Mouse (Mus musculus): Measurements from ENCODE around the gene Cfap77.

Gene Cfap77

DNA sequence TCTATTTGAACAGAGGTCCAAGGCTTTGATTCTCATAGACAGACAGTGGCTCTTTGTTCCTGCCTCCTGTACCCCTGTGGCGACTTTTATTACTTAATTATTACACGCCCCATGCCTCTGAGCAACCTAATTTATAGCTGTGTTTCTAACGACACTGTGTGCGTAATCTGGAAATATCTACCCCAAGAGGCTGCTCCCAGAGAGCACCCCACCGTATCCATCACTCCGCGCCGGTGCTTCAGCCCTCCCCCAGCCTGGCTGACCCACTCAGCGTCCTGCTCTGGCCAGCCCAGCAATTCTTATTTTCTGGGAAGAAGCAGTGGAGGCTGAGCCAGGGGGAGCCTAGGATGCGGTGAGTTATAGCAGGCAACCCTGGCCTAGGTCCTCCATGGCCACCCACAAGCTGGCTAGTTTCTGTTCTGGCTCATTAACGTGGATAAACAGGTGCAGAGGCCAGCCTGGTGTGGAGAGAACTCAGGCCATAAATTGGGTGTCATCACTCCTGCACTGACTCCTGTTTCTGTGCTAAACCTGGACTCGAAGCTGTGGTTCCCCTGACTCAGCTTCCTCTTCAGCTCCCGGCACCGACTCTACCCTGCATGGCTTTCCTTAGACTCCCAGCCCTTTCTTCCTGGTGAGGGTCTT, 88.6 kb downstream of the Cfap77 start:
- in situ Hi-C loops (cut with MboI; ENCODE audit: low pct_unique_long_range_greater_than_20kb in 1 of 2, low sequenced_read_pairs in 2 of 2, unreplicated experiment in 1 of 2): no loop called here

DNA sequence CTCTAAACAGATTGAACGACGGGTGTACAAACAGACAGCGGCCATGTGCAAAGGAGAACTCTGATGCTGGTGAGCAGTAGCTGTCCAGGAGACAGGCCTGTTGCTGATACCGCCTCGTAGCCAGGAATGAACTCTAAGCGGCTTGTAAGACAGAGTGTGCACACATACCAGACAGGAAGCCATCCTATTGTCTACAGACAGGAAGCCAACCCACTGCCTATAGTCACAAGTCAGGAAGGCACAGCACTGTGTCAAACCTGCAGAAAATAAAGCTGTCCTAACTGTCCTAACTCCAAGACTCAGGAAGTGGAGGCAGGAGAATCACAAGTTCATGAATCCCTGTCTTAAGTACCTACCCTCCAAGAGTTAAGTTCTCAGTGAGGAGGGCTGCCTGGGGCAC, 91.3 kb downstream of the Cfap77 start:
- in situ Hi-C loops (cut with MboI; ENCODE audit: low pct_unique_long_range_greater_than_20kb in 1 of 2, low sequenced_read_pairs in 2 of 2, unreplicated experiment in 1 of 2): no loop called here

DNA sequence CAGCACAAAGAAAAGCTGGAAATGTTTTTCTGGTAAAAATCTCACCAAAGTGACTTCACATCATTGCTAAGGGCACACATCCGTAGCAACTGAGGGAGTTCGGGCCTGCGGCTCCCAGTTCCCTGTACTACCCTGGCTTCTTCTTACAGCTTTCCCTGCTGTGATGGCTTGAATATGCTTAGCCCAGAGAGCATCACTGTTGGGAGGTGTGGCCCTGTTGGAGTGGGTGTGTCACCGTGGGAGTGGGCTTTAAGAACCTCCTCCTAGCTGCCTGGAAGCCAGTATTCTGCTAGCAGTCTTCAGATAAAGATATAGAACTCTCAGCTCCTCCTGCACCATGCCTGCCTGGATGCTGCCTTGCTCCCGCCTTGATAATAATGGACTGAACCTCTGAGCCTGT, 93.2 kb downstream of the Cfap77 start:
- in situ Hi-C loops (cut with MboI; ENCODE audit: low pct_unique_long_range_greater_than_20kb in 1 of 2, low sequenced_read_pairs in 2 of 2, unreplicated experiment in 1 of 2): no loop called here

DNA sequence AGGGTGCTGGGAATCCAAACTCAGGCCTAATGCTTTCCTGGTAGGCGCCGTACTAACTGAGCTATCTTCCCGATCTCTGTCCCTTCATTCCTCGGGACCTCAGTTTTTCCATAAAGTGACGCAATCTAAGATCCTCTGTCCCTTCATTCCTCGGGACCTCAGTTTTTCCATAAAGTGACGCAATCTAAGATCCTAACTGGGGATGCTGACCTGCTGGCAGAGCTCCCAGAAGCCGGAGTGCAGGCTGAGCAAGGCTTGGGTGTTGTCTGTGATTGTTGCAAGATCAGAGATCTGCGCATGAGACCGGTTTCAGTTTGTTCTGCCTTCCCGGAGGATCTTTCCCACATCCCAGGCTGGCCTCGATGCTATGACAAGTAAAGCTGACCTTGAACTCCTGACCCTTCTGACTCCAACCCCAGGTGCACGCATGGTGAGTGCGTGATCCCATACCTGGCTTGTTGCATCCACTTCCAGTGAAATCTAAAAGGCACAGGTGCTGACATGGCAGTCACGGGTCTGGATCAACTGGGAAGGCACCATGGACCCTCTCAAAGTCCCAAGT, 93.8 kb downstream of the Cfap77 start:
- in situ Hi-C loops (cut with MboI; ENCODE audit: low pct_unique_long_range_greater_than_20kb in 1 of 2, low sequenced_read_pairs in 2 of 2, unreplicated experiment in 1 of 2): no loop called here

DNA sequence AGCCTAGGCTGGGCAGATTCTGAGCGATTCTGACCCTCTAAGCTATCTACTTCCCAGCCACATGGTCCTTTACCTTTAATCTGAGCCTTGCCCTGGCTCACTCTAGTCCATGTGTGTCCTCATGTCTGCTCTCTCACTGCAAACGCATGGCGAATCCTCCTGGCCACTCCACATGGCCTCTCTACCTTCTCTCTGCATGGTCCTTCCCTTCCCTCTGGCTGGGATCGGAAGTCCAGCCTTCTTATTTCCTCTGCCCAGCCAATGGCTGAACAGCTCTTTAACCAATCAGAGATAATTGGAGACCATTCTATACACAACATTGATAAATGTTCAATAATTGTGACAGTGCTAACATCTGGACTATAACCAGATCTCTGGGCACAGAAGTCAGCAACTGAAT, 98.0 kb downstream of the Cfap77 start:
- in situ Hi-C loops (cut with MboI; ENCODE audit: low pct_unique_long_range_greater_than_20kb in 1 of 2, low sequenced_read_pairs in 2 of 2, unreplicated experiment in 1 of 2): no loop called here

DNA sequence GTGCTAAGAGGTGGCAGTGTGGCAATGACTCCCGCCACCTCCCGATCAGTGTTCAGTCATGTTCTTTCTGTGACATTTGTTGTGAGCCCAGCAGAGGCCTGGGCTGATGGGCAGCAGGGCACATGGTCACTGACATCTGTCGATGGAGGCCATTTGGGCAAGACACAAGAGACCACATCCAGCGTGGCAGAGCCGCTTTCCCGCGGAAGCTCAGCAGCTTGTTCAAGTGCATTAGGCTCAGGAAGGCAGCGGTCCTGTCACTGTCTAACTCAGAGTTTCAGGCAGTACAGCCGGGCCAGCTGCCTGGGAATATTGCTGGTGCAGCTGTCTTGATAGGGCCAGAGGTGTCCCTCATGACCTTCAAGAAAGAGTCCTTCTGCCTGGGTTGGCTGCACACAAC, 100.3 kb downstream of the Cfap77 start:
- in situ Hi-C loops (cut with MboI; ENCODE audit: low pct_unique_long_range_greater_than_20kb in 1 of 2, low sequenced_read_pairs in 2 of 2, unreplicated experiment in 1 of 2): no loop called here

DNA sequence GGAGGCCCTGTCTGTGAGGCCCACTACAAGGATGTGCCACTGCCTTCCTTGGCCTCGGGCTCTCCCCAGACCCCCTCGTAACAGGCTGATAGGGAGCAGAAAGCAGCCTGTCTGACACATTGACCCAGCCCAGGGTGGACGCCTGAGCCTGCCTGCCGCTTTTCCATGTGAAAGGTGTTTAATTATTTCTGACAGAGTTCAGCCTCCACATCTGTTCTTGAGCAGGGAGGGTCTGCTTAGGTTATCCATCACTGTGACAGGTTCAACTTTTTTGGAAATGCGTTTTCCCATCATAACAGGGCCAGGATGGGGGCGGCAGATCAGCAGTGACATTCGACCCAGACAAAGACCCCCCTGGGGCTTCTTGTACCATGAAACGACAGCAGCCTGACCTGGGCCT, 101.9 kb downstream of the Cfap77 start:
- in situ Hi-C loops (cut with MboI; ENCODE audit: low pct_unique_long_range_greater_than_20kb in 1 of 2, low sequenced_read_pairs in 2 of 2, unreplicated experiment in 1 of 2): no loop called here

DNA sequence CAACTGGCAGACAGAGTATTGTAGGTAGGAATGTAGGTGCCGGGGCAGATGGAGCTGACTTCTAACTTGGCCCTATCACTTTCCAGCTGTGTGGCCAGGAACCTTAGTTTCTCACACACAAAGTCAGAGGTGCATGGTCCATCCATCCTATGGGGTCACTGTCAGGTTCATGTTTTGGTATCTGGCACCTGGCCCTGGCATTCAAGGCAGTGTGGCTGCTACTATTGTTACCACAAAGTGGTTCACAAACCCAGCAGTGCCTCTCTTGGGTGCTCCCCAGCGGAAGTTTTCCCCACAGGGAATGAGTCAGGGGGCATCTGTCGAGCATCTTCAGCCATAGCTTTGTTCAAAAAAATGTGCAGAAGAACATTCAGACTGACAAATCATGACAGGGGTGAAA, 108.6 kb downstream of the Cfap77 start:
- in situ Hi-C loops (cut with MboI; ENCODE audit: low pct_unique_long_range_greater_than_20kb in 1 of 2, low sequenced_read_pairs in 2 of 2, unreplicated experiment in 1 of 2): no loop called here

DNA sequence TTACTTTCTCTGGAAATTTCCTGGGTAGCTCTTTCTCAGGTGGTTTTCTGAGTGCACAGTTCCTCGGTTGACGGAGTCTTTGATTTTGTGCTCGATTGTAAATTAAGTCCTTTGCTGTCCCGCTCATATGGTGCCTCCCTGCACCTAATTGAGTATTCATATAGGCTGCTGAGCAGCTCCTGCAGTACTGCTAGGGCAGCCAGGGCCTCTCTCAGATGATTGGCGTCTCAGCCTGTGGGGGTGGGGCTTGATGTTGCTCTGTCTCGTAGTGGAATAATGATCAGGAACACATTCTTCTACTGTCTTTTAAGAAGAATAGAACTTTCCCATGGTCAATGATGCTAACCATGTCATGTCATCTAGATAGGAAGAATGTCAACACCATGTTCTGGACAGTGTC, 109.5 kb downstream of the Cfap77 start:
- in situ Hi-C loops (cut with MboI; ENCODE audit: low pct_unique_long_range_greater_than_20kb in 1 of 2, low sequenced_read_pairs in 2 of 2, unreplicated experiment in 1 of 2): no loop called here

DNA sequence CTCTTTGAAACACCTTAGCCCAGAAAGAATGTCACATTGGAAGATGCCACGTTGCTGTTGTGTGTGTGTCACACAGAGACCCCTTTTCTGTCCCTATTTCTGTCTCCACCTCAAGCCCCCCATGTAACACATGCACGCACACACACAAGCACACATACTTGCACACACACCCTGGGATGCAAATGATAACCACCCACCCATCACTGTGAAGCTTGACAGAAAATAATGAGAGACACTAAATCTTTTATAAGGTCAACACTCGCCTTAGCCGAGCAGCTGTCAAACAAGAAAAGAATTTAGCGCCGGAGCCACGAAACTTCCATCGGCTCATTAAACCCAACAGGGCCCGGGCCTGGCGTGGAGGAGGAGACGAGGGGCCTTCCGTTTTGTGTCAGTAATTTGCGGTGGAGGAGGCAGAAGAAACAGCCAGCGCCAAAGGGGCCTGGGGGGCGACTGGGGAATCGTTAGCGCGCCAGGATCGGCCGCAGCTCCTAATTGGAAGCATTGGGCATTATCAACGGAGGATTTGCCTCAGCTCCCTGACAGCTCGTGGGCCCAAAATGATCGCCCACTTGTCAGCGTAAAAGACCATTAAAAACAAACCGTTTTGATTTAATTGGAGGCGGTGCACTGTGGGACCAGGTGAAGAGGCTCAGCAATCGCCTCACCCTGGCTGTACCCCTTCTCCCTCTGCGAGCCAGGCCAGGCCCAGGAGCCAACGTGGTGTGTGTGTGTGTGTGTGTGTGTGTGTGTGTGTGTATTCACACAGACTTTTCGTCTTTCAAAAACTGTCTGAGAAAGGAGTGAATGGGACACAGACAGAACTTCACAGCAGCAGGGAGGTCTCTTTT, 111.0 kb downstream of the Cfap77 start:
- in situ Hi-C loops (cut with MboI; ENCODE audit: low pct_unique_long_range_greater_than_20kb in 1 of 2, low sequenced_read_pairs in 2 of 2, unreplicated experiment in 1 of 2): no loop called here

DNA sequence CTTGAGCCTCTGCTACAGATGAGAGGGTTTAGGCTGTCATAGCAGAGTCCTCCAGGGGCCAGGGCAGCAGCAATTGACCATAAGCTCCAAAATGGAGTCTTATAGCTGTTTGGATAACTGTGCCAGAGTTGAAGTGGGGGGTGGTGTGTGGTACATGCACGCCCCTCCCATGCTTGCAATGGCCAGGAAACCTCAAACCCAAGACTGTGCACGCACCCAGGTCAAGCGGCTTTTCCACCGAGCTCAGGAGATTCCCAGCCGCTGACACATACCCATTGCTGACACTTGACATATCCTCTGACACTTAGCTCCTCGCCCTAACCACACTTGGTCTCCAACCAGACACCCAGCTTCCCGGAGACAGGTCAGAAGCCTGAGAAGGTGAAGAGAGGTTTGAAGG, 115.9 kb downstream of the Cfap77 start:
- in situ Hi-C loops (cut with MboI; ENCODE audit: low pct_unique_long_range_greater_than_20kb in 1 of 2, low sequenced_read_pairs in 2 of 2, unreplicated experiment in 1 of 2): no loop called here

DNA sequence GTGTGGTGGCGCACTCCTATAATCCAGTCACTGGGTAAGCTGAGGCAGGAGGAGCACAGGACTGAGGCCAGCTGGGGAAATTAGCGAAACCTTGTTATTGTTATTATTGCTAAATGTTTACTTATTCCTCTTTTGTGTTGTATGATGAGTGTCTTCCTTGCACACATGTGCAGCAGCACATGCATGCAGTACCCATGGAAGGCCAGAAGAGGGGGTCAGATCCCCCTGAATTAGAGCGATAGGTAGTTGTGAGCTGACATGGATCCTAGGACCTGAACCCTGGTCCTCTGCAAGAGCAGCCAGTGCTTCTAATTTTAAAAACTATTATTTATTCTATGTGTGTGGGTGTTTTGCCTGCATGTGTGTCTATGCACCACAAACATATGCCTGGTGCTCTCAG, 124.3 kb downstream of the Cfap77 start:
- in situ Hi-C loops (cut with MboI; ENCODE audit: low pct_unique_long_range_greater_than_20kb in 1 of 2, low sequenced_read_pairs in 2 of 2, unreplicated experiment in 1 of 2): loop anchor here (5.0 kb wide), 1 partner anchor 47 kb away; no protein-coding TSS in a partner anchor

DNA sequence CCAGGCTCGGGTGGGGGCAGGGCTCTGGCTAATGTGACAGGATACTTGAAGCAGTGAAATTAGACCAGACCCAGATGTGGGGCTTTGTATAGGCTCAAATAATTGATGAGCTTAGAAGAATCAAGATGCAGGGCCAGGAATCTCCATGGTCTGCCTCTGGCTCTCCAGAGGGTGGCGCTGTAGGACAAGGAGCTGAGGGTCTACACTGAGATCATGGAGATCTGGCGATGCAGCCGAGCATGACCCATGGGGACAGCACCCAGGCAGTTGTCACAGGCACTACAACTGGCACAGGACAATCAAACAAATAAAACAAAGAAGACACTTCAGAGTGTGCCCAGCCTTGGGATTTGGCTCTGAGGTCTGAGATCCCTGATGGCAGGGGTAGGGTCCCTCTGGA, 131.0 kb downstream of the Cfap77 start:
- in situ Hi-C loops (cut with MboI; ENCODE audit: low pct_unique_long_range_greater_than_20kb in 1 of 2, low sequenced_read_pairs in 2 of 2, unreplicated experiment in 1 of 2): loop anchor here (5.0 kb wide), 1 partner anchor 128 kb away; no protein-coding TSS in a partner anchor

DNA sequence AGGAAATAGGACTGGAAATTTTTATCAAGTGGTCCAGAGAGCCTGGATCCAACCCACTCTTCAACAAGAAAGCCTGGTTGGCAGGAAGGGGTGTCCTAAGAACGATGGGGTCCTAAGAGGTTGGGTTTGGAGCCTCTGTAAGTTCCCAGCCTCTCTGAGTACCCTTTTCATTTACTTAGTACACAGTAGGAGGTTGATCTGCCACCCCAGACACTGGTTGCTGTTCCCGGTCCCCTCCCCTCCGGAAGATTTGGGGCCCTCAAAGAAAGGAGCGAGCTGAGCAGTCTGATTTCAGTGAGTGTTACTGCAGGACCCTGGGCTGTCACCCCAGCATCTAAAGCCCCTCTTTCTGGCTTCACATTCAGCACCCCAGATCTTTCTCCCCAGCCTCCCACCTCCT, 135.9 kb downstream of the Cfap77 start:
- in situ Hi-C loops (cut with MboI; ENCODE audit: low pct_unique_long_range_greater_than_20kb in 1 of 2, low sequenced_read_pairs in 2 of 2, unreplicated experiment in 1 of 2): no loop called here

DNA sequence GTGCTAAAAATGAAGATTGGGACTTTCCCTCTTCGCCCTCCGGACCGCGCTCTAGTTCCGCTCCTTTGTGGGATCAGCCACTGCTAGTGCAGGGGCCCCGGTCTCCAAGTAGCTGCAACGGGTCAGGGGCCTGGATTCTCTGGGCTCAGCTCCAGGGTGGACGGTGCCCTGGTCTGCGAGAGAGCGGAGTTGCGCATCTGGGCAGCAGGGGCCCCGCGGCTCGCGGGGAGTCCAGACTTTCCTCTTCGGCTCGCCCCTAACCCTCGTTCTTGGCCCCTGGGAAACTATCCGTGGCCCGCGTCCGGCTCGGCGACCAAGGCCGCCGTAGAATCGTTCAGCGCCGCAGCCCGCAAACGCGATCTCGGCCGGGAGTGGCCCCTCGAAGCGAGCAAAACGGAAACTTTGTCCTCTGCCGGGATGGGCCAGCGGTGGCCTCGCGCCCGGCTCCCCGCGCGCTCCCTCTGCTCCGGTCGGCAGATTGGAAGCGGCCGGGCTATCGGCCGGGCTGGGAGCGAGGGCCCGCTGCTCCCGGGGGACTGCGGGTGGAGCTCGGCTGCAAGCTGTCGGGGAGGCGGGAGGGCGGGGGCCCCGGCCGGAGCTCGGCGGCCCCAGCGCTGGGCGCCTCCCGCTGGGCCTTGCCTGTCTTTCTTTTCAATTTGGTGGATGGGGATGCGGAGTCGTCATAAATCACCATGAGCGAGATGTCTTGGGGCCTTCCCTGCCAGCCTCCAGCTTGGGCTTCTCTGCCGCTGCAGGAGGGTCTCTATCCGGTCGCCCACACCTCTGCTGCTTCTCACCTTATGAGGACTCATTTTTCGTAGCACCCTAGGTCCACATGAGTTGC, 137.1 kb downstream of the Cfap77 start:
- in situ Hi-C loops (cut with MboI; ENCODE audit: low pct_unique_long_range_greater_than_20kb in 1 of 2, low sequenced_read_pairs in 2 of 2, unreplicated experiment in 1 of 2): no loop called here

DNA sequence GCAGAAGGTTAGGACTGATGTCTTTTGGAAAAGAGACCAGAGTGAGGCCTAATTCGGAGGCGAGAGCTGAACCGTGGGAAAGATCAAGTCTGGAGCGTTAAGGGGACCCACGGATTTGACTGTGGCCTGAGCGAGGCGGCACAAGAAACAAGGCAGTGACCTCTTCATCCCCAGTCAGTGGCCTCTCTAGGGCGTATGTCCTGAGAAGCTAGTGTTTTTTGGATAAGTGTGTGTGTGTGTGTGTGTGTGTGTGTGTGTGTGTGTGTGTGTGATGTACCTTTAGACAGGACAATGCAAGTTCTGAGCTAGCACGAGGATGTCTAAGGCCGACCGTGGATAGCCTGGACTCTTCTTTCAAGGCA, 137.7 kb downstream of the Cfap77 start:
- in situ Hi-C loops (cut with MboI; ENCODE audit: low pct_unique_long_range_greater_than_20kb in 1 of 2, low sequenced_read_pairs in 2 of 2, unreplicated experiment in 1 of 2): no loop called here

DNA sequence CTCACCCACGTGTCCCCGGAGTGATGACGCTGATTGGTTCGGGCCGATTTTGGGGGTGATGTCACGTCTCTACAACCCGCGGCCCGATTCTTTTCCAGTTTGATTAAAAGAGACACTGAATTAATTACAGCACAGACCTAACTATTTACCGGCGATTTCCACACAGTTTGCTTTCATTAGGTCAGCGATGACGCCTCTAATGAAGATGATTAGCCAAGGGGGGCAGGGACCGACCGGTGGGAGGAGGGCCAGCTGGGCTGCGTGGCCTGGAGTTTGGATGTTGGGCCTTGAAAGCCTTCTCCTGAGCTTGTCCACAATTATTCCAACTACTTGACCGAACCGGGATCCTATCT, 138.4 kb downstream of the Cfap77 start, which contains the start of gene Barhl1:
TSS of gene Barhl1 (minus strand) at position 156 of the 353 bp plus-strand sequence.
- in situ Hi-C loops (cut with MboI; ENCODE audit: low pct_unique_long_range_greater_than_20kb in 1 of 2, low sequenced_read_pairs in 2 of 2, unreplicated experiment in 1 of 2): no loop called here

DNA sequence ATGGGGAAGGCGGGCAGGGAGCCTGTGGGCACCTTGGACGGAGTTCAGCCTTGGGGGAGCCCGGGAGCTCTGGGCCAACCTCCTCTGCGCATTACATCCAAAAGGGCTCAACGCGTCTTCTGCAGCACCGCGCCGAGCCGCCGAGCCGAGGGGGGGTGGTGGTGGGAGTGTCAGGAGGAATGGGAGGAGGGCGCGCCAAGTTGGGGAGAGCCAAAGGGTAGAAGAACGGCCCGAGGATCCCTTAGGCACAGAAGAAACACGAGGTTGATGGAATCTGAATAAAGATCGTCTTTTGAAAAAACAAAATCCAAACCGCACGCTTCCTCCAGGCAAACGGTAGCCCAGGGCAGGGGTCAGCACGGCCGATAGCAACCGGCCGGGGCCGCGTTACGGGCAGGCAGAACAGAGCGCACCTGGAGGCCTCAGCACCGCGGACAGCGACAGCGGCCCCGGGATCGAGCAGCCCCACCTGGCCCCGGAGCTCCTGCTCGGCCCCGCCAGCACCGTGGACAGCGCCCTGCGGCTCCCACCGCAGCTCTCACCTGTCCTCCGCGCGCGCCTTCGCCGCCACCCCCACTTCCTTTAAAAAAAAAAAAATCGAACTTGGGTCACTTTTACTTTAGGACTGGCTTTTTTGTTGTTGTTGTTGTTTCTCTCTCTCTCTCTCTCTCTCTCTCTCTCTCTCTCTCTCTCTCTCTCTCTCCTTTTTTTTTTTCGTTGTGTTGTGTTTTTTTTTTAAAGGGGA, 138.9 kb downstream of the Cfap77 start:
- in situ Hi-C loops (cut with MboI; ENCODE audit: low pct_unique_long_range_greater_than_20kb in 1 of 2, low sequenced_read_pairs in 2 of 2, unreplicated experiment in 1 of 2): no loop called here
